Mouse (Mus musculus) lung, embryonic 16.5 days (tissue): ENCODE results near the gene Ddx11. TPM values are rescaled to one million over a fixed set of nuclear protein-coding genes. Genes with fewer than 3 reads are reported as not detected.

Experiments
- polyA plus RNA-seq: library from polyadenylated mRNA; unstranded; fragments of >200 nt; fragmentation: Nextera tagmentation; extraction: Ambion mirVana; gene quantifications from 2 replicates; pipeline ENCODE4 v1.2.1, GENCODE M21; 2015

The Ddx11 gene
- polyA plus RNA-seq, 1 experiment from 2014 or later = 23.9 TPM

Other genes starting within 250 kb of the Ddx11 start
- 95.4 and 101 TPM in 2 replicates for gene Ralbp1, start 237.7 kb upstream of the Ddx11 start, polyA plus RNA-seq
- gene Twsg1, start 172.3 kb upstream of the Ddx11 start, polyA plus RNA-seq = 126 and 129 TPM in 2 replicates
- gene Ankrd12, start 46.4 kb upstream of the Ddx11 start, polyA plus RNA-seq = 20.7 and 20.9 TPM in 2 replicates
- gene Ndufv2, start 22.0 kb upstream of the Ddx11 start, polyA plus RNA-seq = 298 and 312 TPM in 2 replicates
- 38.6 and 41.2 TPM in 2 replicates for gene Washc1, start 12.0 kb upstream of the Ddx11 start, polyA plus RNA-seq